Mouse (Mus musculus): ENCODE results near the gene Atg13. TPM values are rescaled to one million over a fixed set of nuclear protein-coding genes. Genes with fewer than 3 reads are reported as not detected.

The Atg13 gene
- polyA plus RNA-seq, 1 experiment from 2014 or later: 26.3 TPM

GRCm38 (mm10) chr2:91656774-91657173 is 53.6 kb downstream of the Atg13 start:
- Histone ChIP-seq H3K4me2 (no peak overlapping the region), H3K36me3 (peaks cover 88% of the 10 kb centered on the region), H3K9ac (no peak overlapping the region), H3K9me3 (replicated peaks) (no peaks in the 10 kb centered on the region), H3K27me3 (no peaks in the 10 kb centered on the region), H3K27ac (no peak overlapping the region), H3K4me1 (peaks cover 21% of the 10 kb centered on the region), H3K4me3 (replicated peaks) (no peak overlapping the region)
- ATAC-seq (replicated peaks; ENCODE audit: low FRiP score): no peak
- WGBS: 64% methylated on average over 8 of the region's 8 CpGs

DNA sequence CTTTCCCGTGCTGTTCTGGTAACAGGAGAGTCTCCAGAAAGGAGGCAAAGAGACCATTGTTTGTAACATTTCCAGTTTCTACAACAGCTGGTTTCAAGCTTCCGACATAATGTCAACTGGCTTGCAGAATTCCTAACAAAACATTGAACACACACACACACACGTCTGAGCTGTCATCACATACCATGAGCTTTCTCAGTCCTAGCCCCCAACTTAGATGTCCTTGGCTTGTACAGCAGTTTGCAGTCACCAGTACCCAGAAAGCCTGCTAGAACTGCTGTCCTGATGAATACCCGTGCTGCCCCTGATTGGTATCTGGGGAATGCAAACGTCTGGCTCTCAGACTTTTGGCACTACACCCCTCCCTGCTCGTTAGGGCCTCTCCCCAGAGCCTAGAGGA is 54.5 kb downstream of the Atg13 start:
- no peaks in the 10 kb centered on the region for H3K27me3 ChIP-seq
- ATAC-seq (replicated peaks; ENCODE audit: low FRiP score): no peak
- H3K27ac ChIP-seq: no peak overlapping the region
- H3K4me2 ChIP-seq: no peak overlapping the region
- peaks cover 30% of the 10 kb centered on the region for H3K4me1 ChIP-seq
- H3K36me3 ChIP-seq: peaks cover 81% of the 10 kb centered on the region
- H3K4me3 ChIP-seq (replicated peaks): no peak overlapping the region
- WGBS: 67% methylated on average over 6 of the region's 6 CpGs
- no peak overlapping the region for H3K9ac ChIP-seq
- H3K9me3 ChIP-seq (replicated peaks): no peaks in the 10 kb centered on the region

DNA sequence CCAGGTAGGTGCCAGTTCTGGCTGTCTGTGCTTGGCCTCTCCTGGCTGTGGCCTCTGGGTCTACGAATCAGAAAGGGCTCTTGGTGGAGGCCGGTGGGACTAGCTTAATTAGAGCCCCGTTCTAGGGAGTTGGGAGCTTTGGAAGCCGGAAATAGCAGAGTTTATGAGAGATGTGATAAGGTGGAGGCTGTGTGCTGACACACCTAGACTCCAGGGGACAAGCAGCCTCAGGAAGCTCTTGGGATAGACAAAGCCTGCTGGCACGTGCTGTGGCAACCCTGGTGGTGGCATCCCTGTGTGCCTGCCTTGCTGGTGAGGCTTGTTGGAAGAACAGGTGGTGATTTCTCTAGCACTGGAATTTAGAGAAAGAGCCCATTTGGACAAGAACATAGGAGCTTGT is 55.0 kb downstream of the Atg13 start:
- Histone ChIP-seq H3K36me3 (peaks cover 78% of the 10 kb centered on the region), H3K4me2 (no peak overlapping the region), H3K4me3 (replicated peaks) (no peak overlapping the region), H3K4me1 (peaks cover 33% of the 10 kb centered on the region), H3K27ac (no peak overlapping the region), H3K9ac (no peak overlapping the region), H3K27me3 (no peaks in the 10 kb centered on the region), H3K9me3 (replicated peaks) (no peaks in the 10 kb centered on the region)
- WGBS: 94% methylated on average over 5 of the region's 5 CpGs
- ATAC-seq (replicated peaks; ENCODE audit: low FRiP score): no peak

- peak overlapping the region; percentile 4; the same call in 1 of the 2 replicates for H3K4me2 ChIP-seq
- H3K36me3 ChIP-seq: peaks cover 57% of the 10 kb centered on the region
- H3K27me3 ChIP-seq: no peaks in the 10 kb centered on the region
- H3K4me3 ChIP-seq (replicated peaks): no peak overlapping the region
- WGBS: 29% methylated on average over 6 of the region's 6 CpGs
- peaks cover 41% of the 10 kb centered on the region for H3K4me1 ChIP-seq
- no peak overlapping the region for H3K9ac ChIP-seq
- H3K9me3 ChIP-seq (replicated peaks): no peaks in the 10 kb centered on the region
- H3K27ac ChIP-seq: 0 out of 2 replicates have a peak overlapping the region, but pooled peaks have one; percentile 5
- no peak for ATAC-seq (replicated peaks; ENCODE audit: low FRiP score)
These were observed 57.5 kb downstream of the Atg13 start for GRCm38 (mm10) chr2:91652863-91653262.

DNA sequence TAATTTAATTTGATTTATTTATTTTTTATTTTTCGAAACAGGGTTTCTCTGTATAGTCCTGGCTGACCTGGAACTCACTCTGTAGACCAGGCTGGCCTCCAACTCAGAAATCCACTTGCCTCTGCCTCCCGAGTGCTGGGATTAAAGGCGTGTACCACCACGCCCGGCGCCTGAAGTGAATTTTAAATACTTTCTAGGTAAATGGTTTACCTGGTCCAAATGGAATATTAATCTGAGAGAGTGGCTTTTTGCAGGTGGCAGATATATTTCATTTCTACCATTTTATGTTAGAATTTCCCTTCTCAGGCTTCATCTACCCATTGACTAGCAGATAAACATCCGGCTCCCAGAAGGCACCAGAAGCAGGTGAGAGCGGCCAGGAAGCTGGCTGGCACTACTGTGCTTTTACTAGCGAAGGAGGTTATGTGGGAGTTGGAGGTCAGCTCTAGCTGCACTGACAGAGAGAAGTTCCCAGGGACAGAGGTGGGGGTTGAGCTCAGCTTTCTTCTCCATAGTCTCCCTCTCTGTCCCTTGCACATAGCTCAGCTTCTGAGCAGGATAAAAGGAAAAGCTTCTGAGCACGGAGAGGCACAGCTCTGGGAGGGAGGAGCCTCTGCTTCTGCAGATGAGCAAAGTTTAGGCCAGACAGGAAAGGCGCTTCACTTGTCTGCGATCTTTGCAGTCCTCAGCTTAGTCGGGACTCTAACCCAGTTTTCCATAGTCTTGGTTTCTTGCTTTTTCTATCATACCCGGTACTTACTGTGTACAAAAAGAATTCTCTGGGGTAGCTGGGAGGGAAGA is 58.7 kb downstream of the Atg13 start:
- H3K36me3 ChIP-seq: peaks cover 57% of the 10 kb centered on the region
- ATAC-seq (replicated peaks; ENCODE audit: low FRiP score): no peak
- H3K4me2 ChIP-seq: peak overlapping the region; percentile 90
- H3K9me3 ChIP-seq (replicated peaks): no peaks in the 10 kb centered on the region
- no peaks in the 10 kb centered on the region for H3K27me3 ChIP-seq
- H3K27ac ChIP-seq: peak overlapping the region; percentile 63
- 64% methylated on average over 14 of the region's 14 CpGs for WGBS
- H3K9ac ChIP-seq: no peak overlapping the region
- H3K4me1 ChIP-seq: peaks cover 37% of the 10 kb centered on the region
- H3K4me3 ChIP-seq (replicated peaks): peak overlapping the region; percentile 59; the same call in 1 of the 2 replicates

- Histone ChIP-seq H3K27ac (peak overlapping the region; percentile 88), H3K4me1 (peaks cover 37% of the 10 kb centered on the region), H3K36me3 (peaks cover 57% of the 10 kb centered on the region), H3K4me3 (replicated peaks) (peak overlapping the region; percentile 59), H3K4me2 (peak overlapping the region; percentile 90), H3K9ac (peak overlapping the region; percentile 54), H3K27me3 (no peaks in the 10 kb centered on the region), H3K9me3 (replicated peaks) (no peaks in the 10 kb centered on the region)
- ATAC-seq (replicated peaks; ENCODE audit: low FRiP score): peak; percentile 41
- 9% methylated on average over 16 of the region's 16 CpGs for WGBS
These were observed 59.9 kb downstream of the Atg13 start for GRCm38 (mm10) chr2:91650360-91650995.

- Histone ChIP-seq H3K27me3 (no peaks in the 10 kb centered on the region), H3K4me1 (peaks cover 37% of the 10 kb centered on the region), H3K9ac (peak within 1 kb of the TSS; percentile 86), H3K9me3 (replicated peaks) (no peaks in the 10 kb centered on the region), H3K36me3 (peaks cover 57% of the 10 kb centered on the region), H3K4me2 (peak within 1 kb of the TSS; percentile 90), H3K27ac (peak within 1 kb of the TSS; percentile 88), H3K4me3 (replicated peaks) (peak within 1 kb of the TSS; percentile 59)
- WGBS: under 1% methylated on average over 44 of the region's 44 CpGs
- peak; percentile 92 for ATAC-seq (replicated peaks; ENCODE audit: low FRiP score)
These were observed 60.6 kb downstream of the Atg13 start, which contains the start of the genes Zfp408 and Arhgap1 for GRCm38 (mm10) chr2:91649553-91650359. Gene Zfp408 (minus strand): TSS chr2:91649791. Gene Arhgap1 (plus strand): TSS chr2:91649860.

DNA sequence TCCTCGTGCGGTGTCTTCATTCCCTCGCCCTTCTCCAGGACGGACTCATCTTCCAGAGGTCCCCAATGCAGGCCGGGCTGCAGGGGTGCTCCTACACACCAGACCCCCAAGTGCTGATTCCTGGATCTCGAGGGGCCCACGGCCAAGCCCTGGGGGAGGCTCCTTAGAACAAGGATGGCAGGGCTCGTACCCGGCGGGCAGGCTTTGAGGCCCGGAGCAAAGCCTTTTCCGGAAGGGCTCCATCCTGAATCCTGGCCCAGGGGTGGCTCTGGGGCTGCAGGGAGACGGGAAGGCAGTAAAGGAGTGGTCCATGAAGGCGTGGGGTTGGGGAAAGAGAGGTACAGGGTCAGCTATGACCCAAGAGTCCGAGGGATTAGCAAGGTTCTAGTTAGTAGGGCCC is 61.2 kb downstream of the Atg13 start:
- Histone ChIP-seq H3K9ac (peak overlapping the region; percentile 86), H3K4me1 (peaks cover 37% of the 10 kb centered on the region), H3K9me3 (replicated peaks) (no peaks in the 10 kb centered on the region), H3K4me2 (peak overlapping the region; percentile 90), H3K27ac (peak overlapping the region; percentile 88), H3K4me3 (replicated peaks) (peak overlapping the region; percentile 59), H3K27me3 (no peaks in the 10 kb centered on the region), H3K36me3 (peaks cover 57% of the 10 kb centered on the region)
- 1% methylated on average over 15 of the region's 15 CpGs for WGBS
- peak; percentile 1; the same call in 1 of the 2 replicates for ATAC-seq (replicated peaks; ENCODE audit: low FRiP score)

- Histone ChIP-seq H3K27me3 (no peaks in the 10 kb centered on the region), H3K4me2 (no peak overlapping the region), H3K4me3 (replicated peaks) (no peak overlapping the region), H3K9ac (no peak overlapping the region), H3K9me3 (replicated peaks) (no peaks in the 10 kb centered on the region), H3K36me3 (peaks cover 65% of the 10 kb centered on the region), H3K4me1 (peaks cover 20% of the 10 kb centered on the region), H3K27ac (no peak overlapping the region)
- WGBS: 21% methylated on average over 1 of the region's 1 CpGs
- ATAC-seq (replicated peaks; ENCODE audit: low FRiP score): no peak
These were observed 63.6 kb downstream of the Atg13 start for GRCm38 (mm10) chr2:91646733-91647132.

GRCm38 (mm10) chr2:91645811-91646210 is 64.6 kb downstream of the Atg13 start:
- Histone ChIP-seq H3K27me3 (no peaks in the 10 kb centered on the region), H3K9me3 (replicated peaks) (no peaks in the 10 kb centered on the region), H3K4me3 (replicated peaks) (no peak overlapping the region), H3K36me3 (peaks cover 66% of the 10 kb centered on the region), H3K9ac (no peak overlapping the region), H3K4me1 (peaks cover 11% of the 10 kb centered on the region), H3K27ac (no peak overlapping the region), H3K4me2 (no peak overlapping the region)
- ATAC-seq (replicated peaks; ENCODE audit: low FRiP score): no peak
- 94% methylated on average over 11 of the region's 11 CpGs for WGBS

DNA sequence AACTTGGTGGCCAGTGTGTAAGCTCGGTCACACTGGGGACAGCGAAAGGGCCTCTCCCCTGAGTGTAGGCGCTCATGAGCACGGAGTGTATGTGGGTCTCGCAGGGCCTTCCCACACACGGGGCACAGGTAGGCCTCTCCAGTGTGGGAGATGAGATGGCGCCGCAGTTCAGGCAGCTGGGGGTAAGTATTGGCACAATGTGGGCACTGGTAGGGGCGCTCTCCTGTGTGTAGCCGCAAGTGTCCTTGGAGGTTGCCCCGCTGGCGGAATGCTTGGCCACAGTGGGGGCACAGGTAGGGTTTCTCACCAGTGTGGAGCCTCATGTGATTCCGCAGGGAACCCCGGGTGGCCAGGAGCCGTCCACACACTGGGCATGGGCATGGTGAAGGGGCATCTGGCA is 65.0 kb downstream of the Atg13 start:
- Histone ChIP-seq H3K4me1 (peaks cover 8% of the 10 kb centered on the region), H3K9ac (no peak overlapping the region), H3K4me2 (no peak overlapping the region), H3K27ac (no peak overlapping the region), H3K4me3 (replicated peaks) (no peak overlapping the region), H3K36me3 (peaks cover 66% of the 10 kb centered on the region), H3K9me3 (replicated peaks) (no peaks in the 10 kb centered on the region), H3K27me3 (no peaks in the 10 kb centered on the region)
- no peak for ATAC-seq (replicated peaks; ENCODE audit: low FRiP score)
- 98% methylated on average over 15 of the region's 15 CpGs for WGBS
